Mouse (Mus musculus) MEL (cell line): Measurements from ENCODE around the gene Paqr4. TPM values are rescaled to one million over a fixed set of nuclear protein-coding genes. Genes with fewer than 3 reads are reported as not detected.

Experiments used
- DNase-seq: peaks from one replicate; pipeline ENCODE4 v3.0.0; 2011; ENCODE audit warnings: low read depth, low spot score
- H3K27ac ChIP-seq: 2 replicates; pipeline ENCODE4 v1.5.1; 2012; ENCODE audit warnings: low read depth, mild to moderate bottlenecking, control low read depth, low read length, moderate library complexity; ENCODE audit not compliant: control insufficient read depth
- H3K27me3 ChIP-seq, 2 experiments: fragments of 150-350 bp in 1 of 2; sonication (generic) in 1 of 2; 2 replicates each; pipeline ENCODE4 v1.6.1; 2012; ENCODE audit warnings: low read length in 2 of 2, mild to moderate bottlenecking in 2 of 2, improper control_type of control experiment in 1 of 2, moderate library complexity in 1 of 2; ENCODE audit not compliant: insufficient read depth in 2 of 2, control insufficient read depth in 1 of 2
- H3K36me3 ChIP-seq, 2 experiments: 2 replicates each; pipeline ENCODE4 v1.6.1; 2012 to 2014; ENCODE audit warnings: low read length in 2 of 2, improper control_type of control experiment in 1 of 2, inconsistent platforms in 1 of 2, mild to moderate bottlenecking in 1 of 2; ENCODE audit not compliant: insufficient read depth in 2 of 2, control insufficient read depth in 1 of 2
- H3K4me1 ChIP-seq, 2 experiments: fragments of 150-350 bp in 1 of 2; sonication (generic) in 1 of 2; 2 replicates each; pipeline ENCODE4 v1.6.1; 2012; ENCODE audit warnings: low read length in 2 of 2, improper control_type of control experiment in 1 of 2, mild to moderate bottlenecking in 1 of 2; ENCODE audit not compliant: insufficient read depth in 2 of 2, control insufficient read depth in 1 of 2
- H3K4me3 ChIP-seq, 2 experiments: fragments of 150-350 bp in 1 of 2; sonication (generic) in 1 of 2; 2 replicates each; pipeline ENCODE4 v1.5.1; 2012; ENCODE audit warnings: low read depth in 2 of 2, low read length in 2 of 2, mild to moderate bottlenecking in 2 of 2, moderate library complexity in 2 of 2, control low read depth in 1 of 2, improper control_type of control experiment in 1 of 2; ENCODE audit not compliant: control insufficient read depth in 1 of 2, insufficient read depth in 1 of 2
- H3K79me2 ChIP-seq: 2 replicates; pipeline ENCODE4 v1.6.1; 2012; ENCODE audit warnings: mild to moderate bottlenecking, low read length, moderate library complexity; ENCODE audit not compliant: control insufficient read depth, poor library complexity, insufficient read depth
- H3K9ac ChIP-seq: 2 replicates; pipeline ENCODE4 v1.6.1; 2012; ENCODE audit warnings: low read depth, mild to moderate bottlenecking, control low read depth, low read length, moderate library complexity; ENCODE audit not compliant: control insufficient read depth, poor library complexity, severe bottlenecking
- H3K9me3 ChIP-seq: fragments of 150-350 bp; sonication (generic); replicated peaks from 2 replicates; pipeline ENCODE4 v1.6.1; 2012; ENCODE audit warnings: mild to moderate bottlenecking, low read length, improper control_type of control experiment, moderate library complexity; ENCODE audit not compliant: insufficient read depth
- BHLHE40 ChIP-seq: IDR thresholded peaks from 2 replicates; pipeline ENCODE4 v1.6.1; 2012; ENCODE audit warnings: low read depth, mild to moderate bottlenecking, inconsistent platforms, low read length, improper control_type of control experiment, borderline replicate concordance
- CHD1 ChIP-seq: IDR thresholded peaks from 2 replicates; pipeline ENCODE4 v1.6.1; 2012; ENCODE audit warnings: low read depth, mild to moderate bottlenecking, inconsistent platforms, low read length, improper control_type of control experiment
- CTCF ChIP-seq, 3 experiments: IDR thresholded peaks in 2 of 3; conservative IDR thresholded peaks in 1 of 3; 2 replicates each; pipeline ENCODE4 v1.5.1; 2011 to 2012; ENCODE audit warnings: low read length in 3 of 3, low read depth in 2 of 3, mild to moderate bottlenecking in 2 of 3, improper control_type of control experiment in 1 of 3, inconsistent platforms in 1 of 3, mixed read lengths in 1 of 3, moderate library complexity in 1 of 3; ENCODE audit not compliant: control insufficient read depth in 1 of 3, insufficient read depth in 1 of 3, poor library complexity in 1 of 3, severe bottlenecking in 1 of 3
- E2F4 ChIP-seq: IDR thresholded peaks from 2 replicates; pipeline ENCODE4 v1.6.1; 2011; ENCODE audit warnings: low read depth, low read length, improper control_type of control experiment, borderline replicate concordance
- ELF1 ChIP-seq: IDR thresholded peaks from 2 replicates; pipeline ENCODE4 v1.6.1; 2014; ENCODE audit warnings: low read depth, mild to moderate bottlenecking, inconsistent platforms, low read length, improper control_type of control experiment, moderate library complexity
- EP300 ChIP-seq, 2 experiments: IDR thresholded peaks; 2 replicates each; pipeline ENCODE4 v1.6.1; 2011; ENCODE audit warnings: improper control_type of control experiment in 2 of 2, low read length in 2 of 2, low read depth in 1 of 2, mild to moderate bottlenecking in 1 of 2
- ETS1 ChIP-seq: IDR thresholded peaks from 2 replicates; pipeline ENCODE4 v1.6.1; 2012; ENCODE audit warnings: low read depth, mild to moderate bottlenecking, inconsistent platforms, low read length, improper control_type of control experiment, moderate library complexity
- GABPA ChIP-seq: IDR thresholded peaks from 2 replicates; pipeline ENCODE4 v1.6.1; 2012; ENCODE audit warnings: low read depth, mild to moderate bottlenecking, inconsistent platforms, low read length, improper control_type of control experiment, moderate library complexity
- GATA1 ChIP-seq: IDR thresholded peaks from 2 replicates; pipeline ENCODE4 v1.6.1; 2011; ENCODE audit warnings: low read depth, low read length, improper control_type of control experiment
- HCFC1 ChIP-seq: IDR thresholded peaks from 2 replicates; pipeline ENCODE4 v1.6.1; 2012; ENCODE audit warnings: low read depth, mild to moderate bottlenecking, inconsistent platforms, low read length, improper control_type of control experiment, moderate library complexity
- JUND ChIP-seq: IDR thresholded peaks from 2 replicates; pipeline ENCODE4 v1.6.1; 2011; ENCODE audit warnings: low read depth, mild to moderate bottlenecking, improper control_type of control experiment, low read length
- KAT2A ChIP-seq: conservative IDR thresholded peaks from 2 replicates; pipeline ENCODE4 v1.6.1; 2012; ENCODE audit warnings: low read depth, low read length, improper control_type of control experiment, inconsistent platforms
- MAFK ChIP-seq: IDR thresholded peaks from 2 replicates; pipeline ENCODE4 v1.6.1; 2011; ENCODE audit warnings: low read depth, mild to moderate bottlenecking, low read length, improper control_type of control experiment, borderline replicate concordance
- MAX ChIP-seq: IDR thresholded peaks from 2 replicates; pipeline ENCODE4 v1.6.1; 2011; ENCODE audit warnings: low read length, improper control_type of control experiment
- MAZ ChIP-seq: IDR thresholded peaks from 2 replicates; pipeline ENCODE4 v1.6.1; 2012; ENCODE audit warnings: low read depth, mild to moderate bottlenecking, inconsistent platforms, low read length, improper control_type of control experiment
- MEF2A ChIP-seq: IDR thresholded peaks from 2 replicates; pipeline ENCODE4 v1.6.1; 2014; ENCODE audit warnings: low read depth, mild to moderate bottlenecking, inconsistent platforms, low read length, improper control_type of control experiment; ENCODE audit not compliant: poor library complexity, insufficient replicate concordance, severe bottlenecking; ENCODE audit errors: extremely low read depth
- MXI1 ChIP-seq: IDR thresholded peaks from 2 replicates; pipeline ENCODE4 v1.6.1; 2011; ENCODE audit warnings: mild to moderate bottlenecking, low read depth, low read length, improper control_type of control experiment
- MYC ChIP-seq: IDR thresholded peaks from 2 replicates; pipeline ENCODE4 v1.6.1; 2011; ENCODE audit warnings: low read depth, mild to moderate bottlenecking, low read length, improper control_type of control experiment, moderate library complexity
- NELFE ChIP-seq: IDR thresholded peaks from 2 replicates; pipeline ENCODE4 v1.6.1; 2011; ENCODE audit warnings: low read depth, low read length, improper control_type of control experiment
- NRF1 ChIP-seq: IDR thresholded peaks from 2 replicates; pipeline ENCODE4 v1.6.1; 2014; ENCODE audit warnings: low read depth, mild to moderate bottlenecking, inconsistent platforms, low read length, improper control_type of control experiment, moderate library complexity; ENCODE audit not compliant: poor library complexity, insufficient read depth, severe bottlenecking
- POLR2A ChIP-seq, 2 experiments: IDR thresholded peaks; 2 replicates each; pipeline ENCODE4 v1.6.1; 2011 to 2012; ENCODE audit warnings: low read length in 2 of 2, mild to moderate bottlenecking in 2 of 2, control low read depth in 1 of 2, improper control_type of control experiment in 1 of 2, low read depth in 1 of 2, moderate library complexity in 1 of 2; ENCODE audit not compliant: control insufficient read depth in 1 of 2, insufficient read depth in 1 of 2, poor library complexity in 1 of 2
- POLR2AphosphoS2 ChIP-seq: IDR thresholded peaks from 2 replicates; pipeline ENCODE4 v1.6.1; 2011; ENCODE audit warnings: low read length, improper control_type of control experiment
- RAD21 ChIP-seq: IDR thresholded peaks from 2 replicates; pipeline ENCODE4 v1.6.1; 2011; ENCODE audit warnings: mild to moderate bottlenecking, low read depth, low read length, improper control_type of control experiment
- RCOR1 ChIP-seq: IDR thresholded peaks from 2 replicates; pipeline ENCODE4 v1.6.1; 2012; ENCODE audit warnings: low read depth, mild to moderate bottlenecking, inconsistent platforms, low read length, improper control_type of control experiment
- SIN3A ChIP-seq: IDR thresholded peaks from 2 replicates; pipeline ENCODE4 v1.6.1; 2012; ENCODE audit warnings: low read length, improper control_type of control experiment, inconsistent platforms
- SMC3 ChIP-seq: IDR thresholded peaks from 2 replicates; pipeline ENCODE4 v1.6.1; 2011; ENCODE audit warnings: low read depth, low read length, improper control_type of control experiment
- TAL1 ChIP-seq: IDR thresholded peaks from 2 replicates; pipeline ENCODE4 v1.6.1; 2012; ENCODE audit warnings: mild to moderate bottlenecking, inconsistent platforms, low read length, moderate library complexity, mixed read lengths
- TBP ChIP-seq: IDR thresholded peaks from 2 replicates; pipeline ENCODE4 v1.8.0; 2011; ENCODE audit warnings: low read depth, low read length, improper control_type of control experiment
- TCF12 ChIP-seq: IDR thresholded peaks from 2 replicates; pipeline ENCODE4 v1.6.1; 2014; ENCODE audit warnings: low read depth, mild to moderate bottlenecking, inconsistent platforms, low read length, improper control_type of control experiment, moderate library complexity
- UBTF ChIP-seq: IDR thresholded peaks from 2 replicates; pipeline ENCODE4 v1.6.1; 2012; ENCODE audit warnings: low read depth, mild to moderate bottlenecking, inconsistent platforms, low read length, improper control_type of control experiment, moderate library complexity, borderline replicate concordance; ENCODE audit not compliant: insufficient read depth
- USF1 ChIP-seq: IDR thresholded peaks from 2 replicates; pipeline ENCODE4 v1.6.1; 2014; ENCODE audit warnings: low read depth, mild to moderate bottlenecking, inconsistent platforms, low read length, improper control_type of control experiment, moderate library complexity
- USF2 ChIP-seq, 2 experiments: IDR thresholded peaks; 2 replicates each; pipeline ENCODE4 v1.6.1; 2011 to 2012; ENCODE audit warnings: improper control_type of control experiment in 2 of 2, low read length in 2 of 2, borderline replicate concordance in 1 of 2, inconsistent platforms in 1 of 2, low read depth in 1 of 2, mild to moderate bottlenecking in 1 of 2; ENCODE audit not compliant: insufficient read depth in 1 of 2
- ZC3H11A ChIP-seq: IDR thresholded peaks from 2 replicates; pipeline ENCODE4 v1.6.1; 2012; ENCODE audit warnings: low read depth, mild to moderate bottlenecking, inconsistent platforms, low read length, improper control_type of control experiment
- ZKSCAN1 ChIP-seq: IDR thresholded peaks from 2 replicates; pipeline ENCODE4 v1.6.1; 2012; ENCODE audit warnings: low read depth, mild to moderate bottlenecking, inconsistent platforms, low read length, improper control_type of control experiment, moderate library complexity
- ZMIZ1 ChIP-seq: IDR thresholded peaks from 2 replicates; pipeline ENCODE4 v1.6.1; 2012; ENCODE audit warnings: low read depth, mild to moderate bottlenecking, inconsistent platforms, low read length, improper control_type of control experiment, moderate library complexity
- ZNF384 ChIP-seq: IDR thresholded peaks from 2 replicates; pipeline ENCODE4 v1.6.1; 2012; ENCODE audit warnings: low read depth, mild to moderate bottlenecking, inconsistent platforms, low read length, improper control_type of control experiment
- polyA plus RNA-seq, 2 experiments: library from polyadenylated mRNA; stranded (reverse) in 1 of 2; unstranded in 1 of 2; fragments of >175 nt in 1 of 2; fragments of >200 nt in 1 of 2; gene quantifications; 2 replicates each; pipeline versions ENCODE4 v1.2.1 to v1.2.4; 2012; ENCODE audit warnings: low replicate concordance in 2 of 2, low read depth in 1 of 2; ENCODE audit not compliant: insufficient read length in 2 of 2, insufficient read depth in 1 of 2, missing spikeins in 1 of 2
- total RNA-seq: library from RNA; depleted of rRNA; stranded (reverse); fragments of 300-350 nt; gene quantifications from 2 replicates; pipeline ENCODE4 v1.2.3, GENCODE M21; 2012

The Paqr4 gene
- total and polyA plus RNA-seq, 3 experiments, result 6.5 to 10.7 TPM; not detected in 1

DNA sequence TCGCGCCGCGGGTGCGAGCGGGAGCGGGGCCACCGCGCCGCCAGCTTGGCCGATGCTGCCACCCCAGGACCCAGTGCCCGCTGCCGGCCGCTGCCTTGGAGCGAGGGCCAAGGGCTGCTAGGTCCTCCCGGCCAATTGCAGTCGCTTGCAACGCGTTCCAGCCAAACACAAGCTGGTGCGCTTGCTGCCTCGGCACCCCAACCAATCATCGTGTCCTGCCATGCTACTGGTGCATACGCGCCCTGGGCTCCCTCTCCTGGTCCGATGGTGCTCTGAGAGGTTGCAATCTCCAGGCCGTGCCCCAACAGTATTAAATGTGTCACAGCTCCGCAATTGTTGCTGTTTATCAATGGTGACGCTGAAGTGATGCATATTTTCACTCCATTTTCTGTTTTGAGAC is 40.6 kb downstream of the Paqr4 start:
- Histone ChIP-seq H3K9ac (peak overlapping the region; percentile 76), H3K9me3 (no peaks in the 10 kb centered on the region), H3K27ac (no peak overlapping the region), H3K79me2 (no peaks in the 10 kb centered on the region; the same call in 1 of the 2 replicates), H3K36me3 (peaks cover 0 to 2% of the 10 kb centered on the region in 2 experiments; a peak in 1 of 4 replicates), H3K27me3 (peaks cover 0 to 2% of the 10 kb centered on the region in 2 experiments; a peak in 1 of 4 replicates), H3K4me3 (peak overlapping the region; percentile 30 to 67; a peak in 3 of 4 replicates), H3K4me1 (no peaks in the 10 kb centered on the region)
- DNase-seq, result peak; percentile 94
- TF ChIP-seq GABPA (no peak), POLR2AphosphoS2 (no peak), ZKSCAN1 (no peak; the same call in 1 of the 2 replicates), ZC3H11A (0 out of 2 replicates have a peak, but pooled peaks have one; percentile 22), MAZ (no peak), TBP (0 out of 2 replicates have a peak, but pooled peaks have one; percentile 38), JUND (no peak), E2F4 (no peak), ZMIZ1 (peak; percentile 19; the same call in 1 of the 2 replicates), GATA1 (no peak), TAL1 (no peak), USF2 (IDR thresholded peaks at IDR 0.05; ENCODE audit: borderline replicate concordance in 1 of 2, insufficient read depth in 1 of 2, low read depth in 1 of 2, low read length in 2 of 2) (no peak), TCF12 (peak; percentile 9; the same call in 1 of the 2 replicates), USF1 (no peak), ETS1 (no peak), MAFK (no peak), ELF1 (no peak), CTCF (IDR thresholded peaks at IDR 0.05 in 2 of 3, conservative IDR thresholded peaks at IDR 0.05 in 1 of 3; ENCODE audit: control insufficient read depth in 1 of 3, insufficient read depth in 1 of 3, low read depth in 2 of 3, low read length in 3 of 3, poor library complexity in 1 of 3, severe bottlenecking in 1 of 3) (peak in 2 of 3 experiments; percentile 64 to 67; a peak in 5 of 6 replicates), POLR2A (IDR thresholded peaks at IDR 0.05; ENCODE audit: control insufficient read depth in 1 of 2, insufficient read depth in 1 of 2, low read depth in 1 of 2, low read length in 2 of 2, poor library complexity in 1 of 2) (peak in 1 of 2 experiments; percentile 31; a peak in 1 of 4 replicates), CHD1 (no peak), EP300 (IDR thresholded peaks at IDR 0.05; ENCODE audit: low read depth in 1 of 2, low read length in 2 of 2) (no peak), RAD21 (peak; percentile 49), UBTF (peak; percentile 91; the same call in 1 of the 2 replicates), SMC3 (peak; percentile 56), NELFE (peak; percentile 27; the same call in 1 of the 2 replicates), SIN3A (peak; percentile 61), NRF1 (no peak), MEF2A (no peak), MYC (no peak), HCFC1 (0 out of 2 replicates have a peak, but pooled peaks have one; percentile 31), RCOR1 (no peak), MXI1 (peak; percentile 53; the same call in 1 of the 2 replicates), KAT2A (no peak), BHLHE40 (no peak), ZNF384 (no peak), MAX (peak; percentile 54; the same call in 1 of the 2 replicates)
